Mouse (Mus musculus) cerebellum, adult 2 months (tissue): ENCODE results near the gene Sft2d1. TPM values are rescaled to one million over a fixed set of nuclear protein-coding genes. Genes with fewer than 3 reads are reported as not detected.

Source experiments
- DNase-seq, 2 experiments: peaks; one replicate each; pipeline ENCODE4 v3.0.0; 2021
- H3K27ac ChIP-seq: fragments of 200-500 bp; 2 replicates; pipeline ENCODE4 v1.5.1; 2012; ENCODE audit warnings: low read length, control low read depth, inconsistent platforms; ENCODE audit not compliant: insufficient read depth
- H3K27me3 ChIP-seq: fragments of 200-500 bp; 2 replicates; pipeline ENCODE4 v1.6.1; 2012; ENCODE audit warnings: inconsistent platforms, mild to moderate bottlenecking, low read length, moderate library complexity; ENCODE audit not compliant: control insufficient read depth, insufficient read depth
- H3K4me1 ChIP-seq: fragments of 200-500 bp; 2 replicates; pipeline ENCODE4 v1.6.1; 2011; ENCODE audit warnings: low read length; ENCODE audit not compliant: control insufficient read depth, insufficient read depth
- H3K4me3 ChIP-seq: fragments of 200-500 bp; replicated peaks from 2 replicates; pipeline ENCODE3; 2011; ENCODE audit warnings: mild to moderate bottlenecking, low read depth, low read length, control low read depth; ENCODE audit not compliant: insufficient read depth
- CTCF ChIP-seq: fragments of 200-500 bp; IDR thresholded peaks from 2 replicates; pipeline ENCODE4 v1.5.1; 2011; ENCODE audit warnings: low read depth, mild to moderate bottlenecking, control low read depth, low read length, moderate library complexity, borderline replicate concordance; ENCODE audit not compliant: insufficient read depth
- POLR2A ChIP-seq: fragments of 200-500 bp; IDR thresholded peaks from 2 replicates; pipeline ENCODE4 v1.6.1; 2011; ENCODE audit warnings: low read length, control low read depth, borderline replicate concordance; ENCODE audit not compliant: insufficient read depth
- WGBS: fragments of 180-500 bp; shearing (Covaris S2); methylation state at CpG from one replicate; pipeline ENCODE4 v1.1.7; 2018; 5-methylcytosine and 5-hydroxymethylcytosine counted together
- polyA plus RNA-seq: library from polyadenylated mRNA; depleted of rRNA; stranded (reverse); fragments of >200 nt; gene quantifications from 2 replicates; pipeline ENCODE4 v1.2.3, GENCODE M21; 2012

Sft2d1 gene
- polyA plus RNA-seq, 1 experiment, result 118 TPM

DNA sequence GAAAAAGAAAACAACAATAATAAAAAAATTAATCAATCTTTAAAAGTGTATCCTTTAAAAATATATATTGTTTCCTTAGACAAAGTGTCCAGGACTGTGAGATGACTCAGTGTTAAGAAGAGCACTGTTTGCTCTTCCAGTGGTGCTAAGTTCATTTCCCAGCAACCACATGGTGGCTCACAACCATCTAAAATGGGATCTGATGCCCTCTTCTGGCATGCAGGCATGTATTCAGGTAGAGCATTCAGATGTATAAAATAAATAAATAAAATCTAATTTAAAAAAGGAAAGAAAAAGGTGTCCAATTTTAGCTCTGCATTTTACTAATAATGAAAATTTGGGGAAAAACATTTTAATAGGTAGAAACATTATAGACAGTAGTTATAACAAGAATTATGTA is 15.1 kb upstream of the Sft2d1 start:
- DNase-seq, result no peak
- H3K27ac ChIP-seq, result no peak overlapping the region
- H3K4me1 ChIP-seq, result no peaks in the 10 kb centered on the region
- H3K27me3 ChIP-seq, result no peaks in the 10 kb centered on the region
- no peak for TF ChIP-seq POLR2A
- TF ChIP-seq CTCF, result no peak
- no peak overlapping the region for H3K4me3 ChIP-seq

DNA sequence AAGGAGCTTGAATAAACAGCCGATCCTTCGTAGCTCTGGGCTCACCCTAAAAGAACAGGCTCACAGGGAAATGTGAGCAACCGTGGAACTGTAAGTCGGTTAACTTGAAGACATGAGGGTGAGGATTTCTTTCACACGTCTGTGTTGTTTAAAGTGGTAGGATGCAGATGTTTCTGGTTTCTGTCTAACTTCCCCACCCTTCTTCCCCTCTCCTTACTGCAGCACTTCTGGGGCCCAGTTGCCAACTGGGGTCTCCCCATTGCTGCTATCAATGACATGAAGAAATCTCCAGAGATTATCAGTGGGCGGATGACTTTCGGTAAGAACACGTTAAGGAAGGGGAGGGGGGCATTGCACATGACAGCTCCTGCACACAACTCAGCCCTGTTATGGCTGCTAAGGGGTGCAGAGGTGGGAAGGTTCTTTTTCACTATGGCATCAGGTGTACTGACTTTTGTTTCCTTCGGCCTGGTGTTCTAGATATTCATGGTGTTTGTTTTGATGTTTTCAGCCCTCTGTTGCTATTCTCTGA is 14.5 kb upstream of the Sft2d1 start:
- WGBS, result 84% methylated on average over 9 of the region's 9 CpGs
- H3K27ac ChIP-seq, result no peak overlapping the region
- DNase-seq, result no peak
- no peak for TF ChIP-seq POLR2A
- no peaks in the 10 kb centered on the region for H3K4me1 ChIP-seq
- no peaks in the 10 kb centered on the region for H3K27me3 ChIP-seq
- no peak overlapping the region for H3K4me3 ChIP-seq

DNA sequence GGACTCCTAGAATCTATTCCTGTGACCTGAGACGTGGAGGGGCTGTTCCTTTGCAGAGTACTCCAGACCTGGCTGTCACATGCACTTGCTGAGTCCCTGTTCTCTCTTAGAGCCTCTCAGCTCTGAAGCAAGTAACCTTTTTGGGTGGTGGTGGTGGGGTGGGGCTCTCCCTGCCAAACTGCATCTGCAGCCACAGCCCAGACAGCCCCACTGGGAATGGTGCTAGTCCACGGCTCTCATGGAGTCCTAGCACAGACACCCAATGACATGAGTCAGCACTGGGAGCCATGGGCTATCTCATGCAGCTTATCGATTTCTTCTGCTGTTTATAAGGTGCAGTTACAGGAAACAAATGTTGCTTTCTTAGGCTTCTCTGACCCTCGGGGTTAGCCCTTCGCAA is 13.2 kb upstream of the Sft2d1 start:
- no peak for DNase-seq
- H3K27ac ChIP-seq, result no peak overlapping the region
- no peaks in the 10 kb centered on the region for H3K4me1 ChIP-seq
- 87% methylated on average over 5 of the region's 5 CpGs for WGBS
- H3K4me3 ChIP-seq, result no peak overlapping the region
- no peaks in the 10 kb centered on the region for H3K27me3 ChIP-seq
- no peak for TF ChIP-seq CTCF
- TF ChIP-seq POLR2A, result no peak

DNA sequence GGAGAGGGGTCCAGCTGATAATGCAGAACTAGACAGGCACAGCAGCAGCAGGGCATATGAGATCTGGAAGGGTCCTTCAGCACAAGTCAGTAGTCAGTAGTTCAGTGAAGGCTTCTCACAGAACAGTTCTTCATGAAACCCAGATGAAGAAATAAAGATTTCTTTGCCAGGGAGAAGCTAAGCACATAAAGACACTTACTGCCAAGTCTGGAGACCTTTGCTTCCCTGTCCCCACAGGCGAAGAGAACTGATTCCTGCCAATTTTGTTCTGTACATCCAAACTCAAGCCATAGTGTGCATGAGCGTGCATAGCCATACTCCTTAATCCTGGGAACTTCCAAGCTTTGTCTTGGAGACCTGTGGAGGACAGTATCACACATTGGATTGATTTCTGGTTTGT is 12.6 kb upstream of the Sft2d1 start:
- H3K4me3 ChIP-seq, result no peak overlapping the region
- H3K4me1 ChIP-seq, result no peaks in the 10 kb centered on the region
- no peaks in the 10 kb centered on the region for H3K27me3 ChIP-seq
- WGBS, result 74% methylated on average over 2 of the region's 2 CpGs
- 0 out of 2 replicates have a peak overlapping the region, but pooled peaks have one; percentile 44 for H3K27ac ChIP-seq
- TF ChIP-seq CTCF, result no peak
- no peak for TF ChIP-seq POLR2A
- no peak for DNase-seq

DNA sequence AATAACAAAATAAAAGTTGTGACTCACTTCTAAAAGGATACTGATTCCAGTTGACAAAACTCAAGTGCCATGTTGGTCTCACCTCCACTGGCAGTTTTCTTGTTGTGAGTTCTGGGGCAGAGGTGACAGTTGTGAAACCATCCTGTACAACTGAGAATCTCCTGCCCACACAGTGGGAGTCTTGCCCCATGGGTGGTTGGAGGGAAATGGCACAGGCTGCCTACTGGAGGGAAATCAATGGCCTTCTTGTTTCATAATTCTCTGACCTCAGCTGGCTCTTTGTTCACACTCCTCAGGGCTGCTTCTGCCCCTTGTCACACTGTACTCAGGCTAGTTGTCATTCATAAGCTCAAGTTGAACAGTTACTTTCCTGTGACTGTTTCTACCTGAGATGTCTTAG is 11.4 kb upstream of the Sft2d1 start:
- no peak for DNase-seq
- Histone ChIP-seq H3K4me1 (no peaks in the 10 kb centered on the region), H3K27ac (no peak overlapping the region; the same call in 1 of the 2 replicates), H3K4me3 (no peak overlapping the region), H3K27me3 (no peaks in the 10 kb centered on the region)
- TF ChIP-seq CTCF (no peak), POLR2A (no peak)

DNA sequence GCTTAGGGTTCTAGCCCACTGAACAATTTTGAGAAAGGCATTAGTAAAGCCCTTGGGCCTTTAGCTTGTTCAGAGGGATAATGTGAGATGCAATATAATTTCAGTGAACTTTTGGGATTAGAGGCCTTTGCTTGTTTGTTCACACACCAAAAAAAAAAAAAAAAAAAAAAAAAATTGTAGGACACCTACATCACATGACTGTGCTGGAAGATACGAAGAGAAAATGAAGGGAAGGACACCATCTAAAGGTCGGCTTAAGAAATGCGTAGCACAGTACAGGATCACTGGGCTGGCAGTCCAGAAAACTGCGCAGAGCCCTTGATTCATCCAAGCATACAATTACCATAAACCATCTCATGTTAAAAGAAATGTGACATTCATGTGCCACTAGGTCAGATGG is 9.4 kb upstream of the Sft2d1 start:
- no peaks in the 10 kb centered on the region for H3K4me1 ChIP-seq
- H3K27ac ChIP-seq, result no peak overlapping the region
- 72% methylated on average over 4 of the region's 4 CpGs for WGBS
- no peak for DNase-seq
- TF ChIP-seq POLR2A (no peak), CTCF (no peak)
- H3K27me3 ChIP-seq, result no peaks in the 10 kb centered on the region
- no peak overlapping the region for H3K4me3 ChIP-seq

DNA sequence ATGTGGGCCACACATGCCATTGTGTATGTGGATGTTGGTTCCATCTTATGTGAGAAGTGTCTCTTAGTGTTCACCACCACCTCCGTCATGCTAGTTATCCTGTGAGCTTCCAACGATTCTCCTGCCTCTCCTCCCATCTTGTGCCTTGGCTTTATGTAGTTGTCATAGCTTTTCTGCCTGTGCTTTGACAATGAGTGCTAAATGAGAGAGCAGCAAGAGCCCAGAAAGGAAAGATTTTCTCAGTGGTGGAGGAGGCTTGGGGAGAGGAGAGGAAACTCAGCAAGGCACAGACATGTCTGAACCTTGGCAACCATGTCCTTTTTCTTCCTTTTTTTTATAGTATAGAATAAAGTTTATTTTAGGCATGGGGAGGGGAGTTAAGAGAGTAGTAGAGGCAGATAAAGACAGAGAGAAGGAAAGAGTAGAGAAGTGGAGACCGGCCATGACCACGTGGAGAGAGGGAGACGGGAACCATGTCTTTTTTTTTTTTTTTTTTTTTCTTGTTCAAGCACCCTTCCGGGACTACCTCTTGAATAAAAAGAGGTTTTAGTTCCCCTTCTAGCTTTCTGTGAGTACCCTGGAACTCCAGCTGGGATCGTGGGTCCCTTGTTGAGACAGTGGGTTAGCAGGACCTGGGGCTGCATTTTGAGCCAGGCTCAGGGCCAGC is 8.0 kb upstream of the Sft2d1 start:
- no peak overlapping the region for H3K4me3 ChIP-seq
- 77% methylated on average over 7 of the region's 7 CpGs for WGBS
- H3K4me1 ChIP-seq, result no peaks in the 10 kb centered on the region
- TF ChIP-seq POLR2A, result no peak
- TF ChIP-seq CTCF, result no peak
- no peak overlapping the region for H3K27ac ChIP-seq
- no peaks in the 10 kb centered on the region for H3K27me3 ChIP-seq
- no peak for DNase-seq

DNA sequence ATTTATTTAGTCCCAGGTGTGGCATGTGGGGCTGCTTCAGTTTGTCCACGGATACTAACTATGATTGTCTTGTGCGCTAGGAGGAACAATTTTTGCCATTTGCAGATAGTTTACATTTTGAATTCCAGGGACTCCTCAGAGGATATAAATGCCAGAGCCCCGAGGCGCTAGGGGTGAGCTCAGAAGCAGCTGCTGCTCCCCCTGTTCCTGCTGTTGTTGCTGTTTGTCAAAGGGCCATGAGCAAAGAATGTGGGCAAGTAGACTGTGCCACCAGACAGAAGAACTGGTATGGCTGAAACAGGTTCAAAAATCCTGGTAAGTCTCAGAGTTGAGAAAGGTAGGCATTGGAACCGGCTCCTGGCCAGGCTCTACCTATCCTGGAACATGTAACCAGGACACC is 7.2 kb upstream of the Sft2d1 start:
- H3K27me3 ChIP-seq, result no peaks in the 10 kb centered on the region
- TF ChIP-seq POLR2A, result no peak
- no peak for TF ChIP-seq CTCF
- H3K4me1 ChIP-seq, result no peaks in the 10 kb centered on the region
- DNase-seq, result no peak
- 66% methylated on average over 5 of the region's 5 CpGs for WGBS
- no peak overlapping the region for H3K27ac ChIP-seq
- no peak overlapping the region for H3K4me3 ChIP-seq

DNA sequence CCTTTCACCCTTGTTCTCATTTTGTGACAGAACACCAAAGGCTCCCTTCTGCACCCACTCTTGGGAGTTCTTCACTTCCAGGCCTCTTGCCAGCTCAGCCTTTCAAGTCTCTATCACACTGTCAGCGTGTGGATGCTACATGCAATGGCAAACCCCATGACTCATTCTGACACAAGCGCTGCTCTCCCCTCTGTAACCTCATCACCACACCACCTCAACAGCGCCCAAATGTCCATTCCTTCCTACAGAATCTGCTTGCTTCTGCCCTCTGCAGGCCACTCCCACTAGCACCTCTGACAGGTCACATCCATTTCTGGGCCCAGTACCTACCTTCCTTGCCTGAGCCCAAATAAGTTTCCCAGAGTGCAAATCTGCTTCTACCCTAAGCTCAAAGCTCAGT is 5.1 kb upstream of the Sft2d1 start:
- H3K27ac ChIP-seq, result no peak overlapping the region
- no peaks in the 10 kb centered on the region for H3K27me3 ChIP-seq
- no peaks in the 10 kb centered on the region for H3K4me1 ChIP-seq
- TF ChIP-seq CTCF (peak; percentile 35; the same call in 1 of the 2 replicates), POLR2A (no peak)
- WGBS, result 37% methylated on average over 3 of the region's 3 CpGs
- no peak overlapping the region for H3K4me3 ChIP-seq
- no peak for DNase-seq
